Mouse (Mus musculus) C2C12 (cell line): Measurements from ENCODE around the gene Thnsl1.

Experiments used
- CTCF ChIP-seq: IDR thresholded peaks from one replicate; pipeline ENCODE4 v1.5.1; 2011; ENCODE audit not compliant: control insufficient read depth, insufficient read depth, insufficient read length
- MAX ChIP-seq: IDR thresholded peaks from one replicate; pipeline ENCODE4 v1.6.1; 2011; ENCODE audit warnings: mild to moderate bottlenecking, control low read depth
- MYOD1 ChIP-seq: IDR thresholded peaks from one replicate; pipeline ENCODE4 v1.6.1; 2011; ENCODE audit warnings: low read depth; ENCODE audit not compliant: control insufficient read depth, insufficient read length
- USF1 ChIP-seq: IDR thresholded peaks from one replicate; pipeline ENCODE4 v1.6.1; 2011; ENCODE audit warnings: low read depth, mild to moderate bottlenecking, control low read depth, moderate library complexity

DNA sequence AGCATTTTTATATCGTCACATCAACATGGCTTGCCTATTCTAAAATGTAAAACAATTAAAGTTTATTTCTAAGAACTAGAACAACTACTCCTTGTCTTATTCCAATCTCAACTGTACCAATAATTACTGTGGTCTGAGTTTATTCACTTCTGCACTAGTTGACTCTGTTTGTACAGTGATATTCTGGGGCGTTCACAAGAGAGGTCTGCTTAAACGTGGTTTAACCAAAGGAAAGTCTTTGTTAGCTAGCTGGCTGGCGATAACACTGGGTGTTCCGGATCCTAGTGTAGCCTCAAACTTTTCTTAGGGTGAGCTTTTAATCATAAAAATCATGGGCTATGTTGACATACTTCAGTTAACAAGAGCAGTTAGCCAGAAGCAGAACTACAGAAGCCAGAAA lies 10.3 kb upstream of the Thnsl1 start:
- TF ChIP-seq CTCF (no peak), USF1 (no peak), MYOD1 (no peak), MAX (no peak)
